Mouse (Mus musculus): Measurements from ENCODE around the gene Urb1. TPM values are rescaled to one million over a fixed set of nuclear protein-coding genes. Genes with fewer than 3 reads are reported as not detected.

The Urb1 gene
- polyA plus RNA-seq, 1 experiment from 2014 or later = 8.1 TPM

GRCm38 (mm10) chr16:90790946-90791345 is 19.3 kb downstream of the Urb1 start:
- Histone ChIP-seq H3K9me3 (no peaks in the 10 kb centered on the region), H3K36me3 (peaks cover 99% of the 10 kb centered on the region), H3K4me3 (no peak overlapping the region), H3K9ac (no peak overlapping the region), H3K4me2 (no peak overlapping the region), H3K27me3 (no peaks in the 10 kb centered on the region), H3K27ac (no peak overlapping the region), H3K4me1 (replicated peaks) (no peaks in the 10 kb centered on the region)
- 95% methylated on average over 6 of the region's 6 CpGs for WGBS
- no peak for ATAC-seq (ENCODE audit: low FRiP score)

- no peaks in the 10 kb centered on the region for H3K4me1 ChIP-seq (replicated peaks)
- no peak overlapping the region for H3K4me3 ChIP-seq
- H3K9ac ChIP-seq = no peak overlapping the region
- H3K36me3 ChIP-seq = peaks cover 98% of the 10 kb centered on the region
- WGBS = 93% methylated on average over 6 of the region's 6 CpGs
- no peak for ATAC-seq (ENCODE audit: low FRiP score)
- H3K9me3 ChIP-seq = no peaks in the 10 kb centered on the region
- H3K27ac ChIP-seq = no peak overlapping the region
- no peaks in the 10 kb centered on the region for H3K27me3 ChIP-seq
- H3K4me2 ChIP-seq = no peak overlapping the region
These were observed 21.6 kb downstream of the Urb1 start for GRCm38 (mm10) chr16:90788580-90788979.

- H3K9me3 ChIP-seq = no peaks in the 10 kb centered on the region
- H3K27me3 ChIP-seq = no peaks in the 10 kb centered on the region
- H3K4me1 ChIP-seq (replicated peaks) = no peaks in the 10 kb centered on the region
- WGBS = 96% methylated on average over 4 of the region's 4 CpGs
- no peak for ATAC-seq (ENCODE audit: low FRiP score)
- no peak overlapping the region for H3K27ac ChIP-seq
- H3K4me3 ChIP-seq = no peak overlapping the region
- no peak overlapping the region for H3K4me2 ChIP-seq
- H3K9ac ChIP-seq = no peak overlapping the region
- H3K36me3 ChIP-seq = peaks cover 96% of the 10 kb centered on the region
These were observed 25.0 kb downstream of the Urb1 start for GRCm38 (mm10) chr16:90785257-90785656.

GRCm38 (mm10) chr16:90783302-90783701 is 26.9 kb downstream of the Urb1 start:
- Histone ChIP-seq H3K36me3 (peaks cover 96% of the 10 kb centered on the region), H3K4me3 (no peak overlapping the region), H3K4me1 (replicated peaks) (no peaks in the 10 kb centered on the region), H3K27me3 (no peaks in the 10 kb centered on the region), H3K9me3 (no peaks in the 10 kb centered on the region), H3K27ac (no peak overlapping the region), H3K4me2 (no peak overlapping the region), H3K9ac (no peak overlapping the region)
- WGBS = 95% methylated on average over 11 of the region's 11 CpGs
- no peak for ATAC-seq (ENCODE audit: low FRiP score)

- H3K27me3 ChIP-seq = no peaks in the 10 kb centered on the region
- peak; percentile 57; the same call in 1 of the 2 replicates for ATAC-seq (ENCODE audit: low FRiP score)
- H3K36me3 ChIP-seq = peaks cover 98% of the 10 kb centered on the region
- no peak overlapping the region for H3K4me3 ChIP-seq
- no peaks in the 10 kb centered on the region for H3K4me1 ChIP-seq (replicated peaks)
- 85% methylated on average over 11 of the region's 11 CpGs for WGBS
- H3K27ac ChIP-seq = no peak overlapping the region
- H3K9ac ChIP-seq = no peak overlapping the region
- no peak overlapping the region for H3K4me2 ChIP-seq
- H3K9me3 ChIP-seq = no peaks in the 10 kb centered on the region
These were observed 30.4 kb downstream of the Urb1 start for GRCm38 (mm10) chr16:90779783-90780182.

GRCm38 (mm10) chr16:90775946-90776520 is 34.2 kb downstream of the Urb1 start:
- H3K36me3 ChIP-seq = peaks cover 100% of the 10 kb centered on the region

GRCm38 (mm10) chr16:90774646-90775045 is 35.6 kb downstream of the Urb1 start:
- H3K36me3 ChIP-seq = peaks cover 100% of the 10 kb centered on the region
- no peak overlapping the region for H3K27ac ChIP-seq
- H3K4me1 ChIP-seq (replicated peaks) = no peaks in the 10 kb centered on the region
- no peak overlapping the region for H3K9ac ChIP-seq
- H3K4me2 ChIP-seq = no peak overlapping the region
- 89% methylated on average over 6 of the region's 6 CpGs for WGBS
- H3K9me3 ChIP-seq = no peaks in the 10 kb centered on the region
- H3K4me3 ChIP-seq = no peak overlapping the region
- H3K27me3 ChIP-seq = no peaks in the 10 kb centered on the region
- no peak for ATAC-seq (ENCODE audit: low FRiP score)

More at GRCm38 (mm10) chr16:90775946-90776520, 34.2 kb downstream of the Urb1 start:
- 85% methylated on average over 10 of the region's 10 CpGs for WGBS
- Histone ChIP-seq H3K4me2 (no peak overlapping the region), H3K27me3 (no peaks in the 10 kb centered on the region), H3K9ac (no peak overlapping the region), H3K9me3 (no peaks in the 10 kb centered on the region), H3K4me1 (replicated peaks) (no peaks in the 10 kb centered on the region), H3K4me3 (no peak overlapping the region), H3K27ac (no peak overlapping the region)
- no peak for ATAC-seq (ENCODE audit: low FRiP score)

GRCm38 (mm10) chr16:90774216-90774615 is 36.0 kb downstream of the Urb1 start:
- no peak overlapping the region for H3K9ac ChIP-seq
- no peak for ATAC-seq (ENCODE audit: low FRiP score)
- H3K36me3 ChIP-seq = peaks cover 100% of the 10 kb centered on the region
- H3K4me1 ChIP-seq (replicated peaks) = no peaks in the 10 kb centered on the region
- no peaks in the 10 kb centered on the region for H3K27me3 ChIP-seq
- H3K4me2 ChIP-seq = no peak overlapping the region
- WGBS = 95% methylated on average over 12 of the region's 12 CpGs
- H3K4me3 ChIP-seq = no peak overlapping the region
- H3K27ac ChIP-seq = no peak overlapping the region
- no peaks in the 10 kb centered on the region for H3K9me3 ChIP-seq

- H3K9me3 ChIP-seq = no peaks in the 10 kb centered on the region
- no peak overlapping the region for H3K4me3 ChIP-seq
- no peaks in the 10 kb centered on the region for H3K4me1 ChIP-seq (replicated peaks)
- no peak overlapping the region for H3K27ac ChIP-seq
- H3K4me2 ChIP-seq = no peak overlapping the region
- peaks cover 92% of the 10 kb centered on the region for H3K36me3 ChIP-seq
- 94% methylated on average over 15 of the region's 15 CpGs for WGBS
- ATAC-seq (ENCODE audit: low FRiP score) = no peak
- no peak overlapping the region for H3K9ac ChIP-seq
- no peaks in the 10 kb centered on the region for H3K27me3 ChIP-seq
These were observed 43.2 kb downstream of the Urb1 start for GRCm38 (mm10) chr16:90766919-90767454.

- Histone ChIP-seq H3K27ac (no peak overlapping the region), H3K9ac (no peak overlapping the region), H3K27me3 (no peaks in the 10 kb centered on the region), H3K36me3 (peaks cover 92% of the 10 kb centered on the region), H3K4me2 (no peak overlapping the region), H3K4me1 (replicated peaks) (no peaks in the 10 kb centered on the region), H3K4me3 (no peak overlapping the region), H3K9me3 (no peaks in the 10 kb centered on the region)
- ATAC-seq (ENCODE audit: low FRiP score) = no peak
- WGBS = 93% methylated on average over 9 of the region's 9 CpGs
These were observed 44.9 kb downstream of the Urb1 start for GRCm38 (mm10) chr16:90765195-90765877.

- H3K27ac ChIP-seq = no peak overlapping the region
- H3K4me1 ChIP-seq (replicated peaks) = peaks cover 5% of the 10 kb centered on the region; the same call in 1 of the 2 replicates
- no peaks in the 10 kb centered on the region for H3K9me3 ChIP-seq
- peaks cover 86% of the 10 kb centered on the region for H3K36me3 ChIP-seq
- H3K4me2 ChIP-seq = no peak overlapping the region
- H3K27me3 ChIP-seq = no peaks in the 10 kb centered on the region
- WGBS = 82% methylated on average over 4 of the region's 4 CpGs
- H3K4me3 ChIP-seq = no peak overlapping the region
- H3K9ac ChIP-seq = no peak overlapping the region
- ATAC-seq (ENCODE audit: low FRiP score) = no peak
These were observed 49.7 kb downstream of the Urb1 start for GRCm38 (mm10) chr16:90760515-90760914.

GRCm38 (mm10) chr16:90759335-90759734 is 50.9 kb downstream of the Urb1 start:
- peaks cover 5% of the 10 kb centered on the region; the same call in 1 of the 2 replicates for H3K4me1 ChIP-seq (replicated peaks)
- H3K36me3 ChIP-seq = peaks cover 87% of the 10 kb centered on the region
- ATAC-seq (ENCODE audit: low FRiP score) = no peak
- no peak overlapping the region for H3K27ac ChIP-seq
- no peak overlapping the region for H3K4me3 ChIP-seq
- H3K9ac ChIP-seq = no peak overlapping the region
- no peak overlapping the region for H3K4me2 ChIP-seq
- no peaks in the 10 kb centered on the region for H3K27me3 ChIP-seq
- 41% methylated on average over 3 of the region's 3 CpGs for WGBS
- H3K9me3 ChIP-seq = no peaks in the 10 kb centered on the region

All from hindbrain, embryonic 13.5 days (tissue).